Mouse (Mus musculus): ENCODE measurements around the gene Gm27021. TPM values are rescaled to one million over a fixed set of nuclear protein-coding genes. Genes with fewer than 3 reads are reported as not detected.

The Gm27021 gene
- polyA plus RNA-seq, 1 experiment from 2014 or later = 2.5 TPM

GRCm38 (mm10) chr8:120607460-120607859 lies 60.4 kb downstream of the Gm27021 start:
- 80% methylated on average over 9 of the region's 9 CpGs for WGBS
- H3K4me2 ChIP-seq (ENCODE audit: low read depth, low read length) = no peak overlapping the region

GRCm38 (mm10) chr8:120602672-120603071 lies 65.2 kb downstream of the Gm27021 start:
- 24% methylated on average over 6 of the region's 6 CpGs for WGBS
- Histone ChIP-seq H3K4me2 (ENCODE audit: low read depth, low read length) (no peak overlapping the region), H3K4me1 (replicated peaks; ENCODE audit: control insufficient read depth, insufficient read depth, low read length) (peaks cover 9% of the 10 kb centered on the region), H3K27ac (ENCODE audit: low read length) (no peak overlapping the region), H3K4me3 (ENCODE audit: low read length) (no peak overlapping the region), H3K9ac (ENCODE audit: low read length) (no peak overlapping the region), H3K27me3 (ENCODE audit: control insufficient read depth, insufficient read depth, low read depth, low read length) (no peaks in the 10 kb centered on the region), H3K36me3 (ENCODE audit: control insufficient read depth, insufficient read depth, low read length) (no peaks in the 10 kb centered on the region), H3K9me3 (ENCODE audit: control insufficient read depth, low read length) (no peaks in the 10 kb centered on the region)
- ATAC-seq (ENCODE audit: low read depth) = no peak; the same call in 1 of the 2 replicates

More at GRCm38 (mm10) chr8:120607460-120607859, 60.4 kb downstream of the Gm27021 start:
- 0 out of 2 replicates have a peak, but pooled peaks have one; percentile 22 for ATAC-seq (ENCODE audit: low read depth)
- no peaks in the 10 kb centered on the region for H3K9me3 ChIP-seq (ENCODE audit: control insufficient read depth, low read length)
- H3K9ac ChIP-seq (ENCODE audit: low read length) = no peak overlapping the region
- H3K27me3 ChIP-seq (ENCODE audit: control insufficient read depth, insufficient read depth, low read depth, low read length) = no peaks in the 10 kb centered on the region
- H3K4me3 ChIP-seq (ENCODE audit: low read length) = no peak overlapping the region
- 0 out of 2 replicates have a peak, but pooled peaks cover 3% of the 10 kb centered on the region for H3K4me1 ChIP-seq (replicated peaks; ENCODE audit: control insufficient read depth, insufficient read depth, low read length)
- no peak overlapping the region for H3K27ac ChIP-seq (ENCODE audit: low read length)
- H3K36me3 ChIP-seq (ENCODE audit: control insufficient read depth, insufficient read depth, low read length) = no peaks in the 10 kb centered on the region

- H3K27me3 ChIP-seq (ENCODE audit: control insufficient read depth, insufficient read depth, low read depth, low read length) = no peaks in the 10 kb centered on the region
- H3K4me3 ChIP-seq (ENCODE audit: low read length) = no peak overlapping the region
- 0 out of 2 replicates have a peak, but pooled peaks cover 2% of the 10 kb centered on the region for H3K9me3 ChIP-seq (ENCODE audit: control insufficient read depth, low read length)
- no peak overlapping the region for H3K9ac ChIP-seq (ENCODE audit: low read length)
- peaks cover 7% of the 10 kb centered on the region for H3K4me1 ChIP-seq (replicated peaks; ENCODE audit: control insufficient read depth, insufficient read depth, low read length)
- ATAC-seq (ENCODE audit: low read depth) = peak; percentile 24; the same call in 1 of the 2 replicates
- no peak overlapping the region for H3K4me2 ChIP-seq (ENCODE audit: low read depth, low read length)
- WGBS = 48% methylated on average over 7 of the region's 7 CpGs
- no peaks in the 10 kb centered on the region for H3K36me3 ChIP-seq (ENCODE audit: control insufficient read depth, insufficient read depth, low read length)
- no peak overlapping the region for H3K27ac ChIP-seq (ENCODE audit: low read length)
Observed at GRCm38 (mm10) chr8:120599504-120599903, 68.4 kb downstream of the Gm27021 start.

GRCm38 (mm10) chr8:120598579-120598978 lies 69.3 kb downstream of the Gm27021 start:
- Histone ChIP-seq H3K9me3 (ENCODE audit: control insufficient read depth, low read length) (0 out of 2 replicates have a peak, but pooled peaks cover 2% of the 10 kb centered on the region), H3K36me3 (ENCODE audit: control insufficient read depth, insufficient read depth, low read length) (no peaks in the 10 kb centered on the region), H3K4me2 (ENCODE audit: low read depth, low read length) (peak overlapping the region; percentile 51), H3K27ac (ENCODE audit: low read length) (no peak overlapping the region), H3K4me3 (ENCODE audit: low read length) (peak overlapping the region; percentile 13), H3K27me3 (ENCODE audit: control insufficient read depth, insufficient read depth, low read depth, low read length) (no peaks in the 10 kb centered on the region), H3K9ac (ENCODE audit: low read length) (peak overlapping the region; percentile 49), H3K4me1 (replicated peaks; ENCODE audit: control insufficient read depth, insufficient read depth, low read length) (peaks cover 7% of the 10 kb centered on the region)
- 18% methylated on average over 24 of the region's 24 CpGs for WGBS
- peak; percentile 69 for ATAC-seq (ENCODE audit: low read depth)

- Histone ChIP-seq H3K4me2 (ENCODE audit: low read depth, low read length) (no peak overlapping the region), H3K4me3 (ENCODE audit: low read length) (no peak overlapping the region), H3K9ac (ENCODE audit: low read length) (no peak overlapping the region), H3K36me3 (ENCODE audit: control insufficient read depth, insufficient read depth, low read length) (no peaks in the 10 kb centered on the region), H3K4me1 (replicated peaks; ENCODE audit: control insufficient read depth, insufficient read depth, low read length) (peaks cover 7% of the 10 kb centered on the region), H3K27me3 (ENCODE audit: control insufficient read depth, insufficient read depth, low read depth, low read length) (no peaks in the 10 kb centered on the region), H3K9me3 (ENCODE audit: control insufficient read depth, low read length) (0 out of 2 replicates have a peak, but pooled peaks cover 2% of the 10 kb centered on the region), H3K27ac (ENCODE audit: low read length) (no peak overlapping the region)
- 12% methylated on average over 5 of the region's 5 CpGs for WGBS
- ATAC-seq (ENCODE audit: low read depth) = no peak
Observed at GRCm38 (mm10) chr8:120595963-120596362, 71.9 kb downstream of the Gm27021 start.

GRCm38 (mm10) chr8:120594571-120594970 lies 73.3 kb downstream of the Gm27021 start:
- Histone ChIP-seq H3K9me3 (ENCODE audit: control insufficient read depth, low read length) (0 out of 2 replicates have a peak, but pooled peaks cover 2% of the 10 kb centered on the region), H3K27ac (ENCODE audit: low read length) (no peak overlapping the region), H3K4me1 (replicated peaks; ENCODE audit: control insufficient read depth, insufficient read depth, low read length) (peaks cover 12% of the 10 kb centered on the region), H3K36me3 (ENCODE audit: control insufficient read depth, insufficient read depth, low read length) (no peaks in the 10 kb centered on the region), H3K4me2 (ENCODE audit: low read depth, low read length) (no peak overlapping the region), H3K27me3 (ENCODE audit: control insufficient read depth, insufficient read depth, low read depth, low read length) (no peaks in the 10 kb centered on the region), H3K9ac (ENCODE audit: low read length) (no peak overlapping the region), H3K4me3 (ENCODE audit: low read length) (no peak overlapping the region)
- ATAC-seq (ENCODE audit: low read depth) = no peak
- 91% methylated on average over 5 of the region's 5 CpGs for WGBS

GRCm38 (mm10) chr8:120591587-120592292 lies 76.1 kb downstream of the Gm27021 start:
- Histone ChIP-seq H3K36me3 (ENCODE audit: control insufficient read depth, insufficient read depth, low read length) (no peaks in the 10 kb centered on the region), H3K9ac (ENCODE audit: low read length) (no peak overlapping the region), H3K4me2 (ENCODE audit: low read depth, low read length) (no peak overlapping the region), H3K4me3 (ENCODE audit: low read length) (no peak overlapping the region), H3K9me3 (ENCODE audit: control insufficient read depth, low read length) (0 out of 2 replicates have a peak, but pooled peaks cover 2% of the 10 kb centered on the region), H3K27me3 (ENCODE audit: control insufficient read depth, insufficient read depth, low read depth, low read length) (no peaks in the 10 kb centered on the region), H3K27ac (ENCODE audit: low read length) (no peak overlapping the region), H3K4me1 (replicated peaks; ENCODE audit: control insufficient read depth, insufficient read depth, low read length) (peaks cover 12% of the 10 kb centered on the region; the same call in 1 of the 2 replicates)
- 33% methylated on average over 10 of the region's 10 CpGs for WGBS
- no peak for ATAC-seq (ENCODE audit: low read depth)

GRCm38 (mm10) chr8:120589921-120590320 lies 78.0 kb downstream of the Gm27021 start:
- peaks cover 12% of the 10 kb centered on the region; the same call in 1 of the 2 replicates for H3K4me1 ChIP-seq (replicated peaks; ENCODE audit: control insufficient read depth, insufficient read depth, low read length)
- 45% methylated on average over 2 of the region's 2 CpGs for WGBS
- peak overlapping the region; percentile 68 for H3K4me2 ChIP-seq (ENCODE audit: low read depth, low read length)
- H3K9ac ChIP-seq (ENCODE audit: low read length) = peak overlapping the region; percentile 60
- H3K4me3 ChIP-seq (ENCODE audit: low read length) = peak overlapping the region; percentile 46
- H3K9me3 ChIP-seq (ENCODE audit: control insufficient read depth, low read length) = 0 out of 2 replicates have a peak, but pooled peaks cover 2% of the 10 kb centered on the region
- peak overlapping the region; percentile 39 for H3K27ac ChIP-seq (ENCODE audit: low read length)
- no peaks in the 10 kb centered on the region for H3K27me3 ChIP-seq (ENCODE audit: control insufficient read depth, insufficient read depth, low read depth, low read length)
- no peak for ATAC-seq (ENCODE audit: low read depth)
- H3K36me3 ChIP-seq (ENCODE audit: control insufficient read depth, insufficient read depth, low read length) = 0 out of 2 replicates have a peak, but pooled peaks cover 2% of the 10 kb centered on the region

- H3K4me2 ChIP-seq (ENCODE audit: low read depth, low read length) = peak within 1 kb of the TSS; percentile 77
- peaks cover 12% of the 10 kb centered on the region; the same call in 1 of the 2 replicates for H3K4me1 ChIP-seq (replicated peaks; ENCODE audit: control insufficient read depth, insufficient read depth, low read length)
- no peaks in the 10 kb centered on the region for H3K27me3 ChIP-seq (ENCODE audit: control insufficient read depth, insufficient read depth, low read depth, low read length)
- peak within 1 kb of the TSS; percentile 74 for H3K9ac ChIP-seq (ENCODE audit: low read length)
- under 1% methylated on average over 67 of the region's 67 CpGs for WGBS
- H3K27ac ChIP-seq (ENCODE audit: low read length) = peak within 1 kb of the TSS; percentile 39
- H3K4me3 ChIP-seq (ENCODE audit: low read length) = peak within 1 kb of the TSS; percentile 74
- H3K9me3 ChIP-seq (ENCODE audit: control insufficient read depth, low read length) = no peaks in the 10 kb centered on the region
- ATAC-seq (ENCODE audit: low read depth) = peak; percentile 98
- peaks cover 5% of the 10 kb centered on the region; the same call in 1 of the 2 replicates for H3K36me3 ChIP-seq (ENCODE audit: control insufficient read depth, insufficient read depth, low read length)
Observed at GRCm38 (mm10) chr8:120588908-120589771, 78.7 kb downstream of the Gm27021 start, which contains the start of gene Gins2. TSS of gene Gins2 (minus strand) at chr8:120589304.
